In genomic region chr1:171558407-171558806, GRCm38 (mm10) we compare ENCODE assay signal across 34 mouse cellular contexts. TPM values are rescaled to one million over a fixed set of nuclear protein-coding genes. Genes with fewer than 3 reads are reported as not detected.
"Had no signal": no experiment of that assay in that cellular context is flagged by ENCODE, and none has a peak within 500 bp of the region (broad histone marks: within the 10 kb centered on the region; RNA-seq: fewer than 3 reads in every experiment).

No protein-coding gene starts in this region.

- H3K4me2 ChIP-seq: heart, embryonic 12.5 days; hindbrain, embryonic 12.5 days; hindbrain, embryonic 14.5 days; intestine, embryonic 15.5 days; kidney, embryonic 15.5 days; limb, embryonic 12.5 days; liver, embryonic 11.5 days; liver, embryonic 13.5 days had no signal

- H3K27ac ChIP-seq: heart, adult 2 months; hindbrain, embryonic 10.5 days; hindbrain, embryonic 12.5 days; hindbrain, embryonic 14.5 days; intestine, embryonic 15.5 days; kidney, embryonic 15.5 days; kidney, postnatal 0 days; left cerebral cortex, adult 2 months; limb, embryonic 10.5 days; limb, embryonic 12.5 days; liver, embryonic 13.5 days had no signal

- ATAC-seq: hindbrain, embryonic 16.5 days; inflammation-experienced regulatory T-cells, adult 6 months; intestine, embryonic 15.5 days had no signal

- DNase-seq: gastrocnemius, postnatal 25 days; heart, postnatal 10 days; heart, postnatal 4 days; kidney, adult 11 months; kidney, adult 9 months; kidney, postnatal 14 days; kidney, postnatal 36 days; liver, embryonic 13.5 days had no signal

- H3K36me3 ChIP-seq: heart, embryonic 12.5 days; hindbrain, embryonic 10.5 days; hindbrain, embryonic 12.5 days; intestine, embryonic 15.5 days; kidney, embryonic 15.5 days; limb, embryonic 10.5 days; limb, embryonic 12.5 days; liver, embryonic 13.5 days had no signal

- H3K4me3 ChIP-seq: heart, adult 2 months; heart, embryonic 12.5 days; hindbrain, embryonic 10.5 days; hindbrain, embryonic 12.5 days; intestine, embryonic 15.5 days; kidney, embryonic 15.5 days; left cerebral cortex, adult 2 months; limb, embryonic 10.5 days; limb, embryonic 12.5 days; liver, embryonic 13.5 days had no signal

- H3K9me3 ChIP-seq: heart, embryonic 12.5 days; hindbrain, embryonic 10.5 days; hindbrain, embryonic 12.5 days; intestine, embryonic 15.5 days; kidney, embryonic 15.5 days; limb, embryonic 10.5 days; limb, embryonic 12.5 days; liver, embryonic 13.5 days had no signal

- H3K4me1 ChIP-seq: intestine, embryonic 15.5 days; limb, embryonic 12.5 days had no signal

- H3K27me3 ChIP-seq: heart, embryonic 12.5 days; hindbrain, embryonic 12.5 days; intestine, embryonic 15.5 days; kidney, embryonic 15.5 days; limb, embryonic 12.5 days; liver, embryonic 13.5 days had no signal

- H3K9ac ChIP-seq: heart, embryonic 12.5 days; hindbrain, embryonic 12.5 days; hindbrain, embryonic 14.5 days; intestine, embryonic 15.5 days; kidney, embryonic 15.5 days; limb, embryonic 12.5 days; liver, embryonic 13.5 days had no signal

RNA-seq across cellular contexts. Expression of gene Cd244a, which starts 0.6 kb away (rescaled TPM):
- total RNA-seq: gastrocnemius, postnatal 25 days; layer of hippocampus, adult 18-20 months; layer of hippocampus, postnatal 10 days; layer of hippocampus, postnatal 25 days; left cerebral cortex, adult 2 months; left cerebral cortex, postnatal 14 days; left cerebral cortex, postnatal 36 days had no signal
- polyA plus RNA-seq: heart, embryonic 12.5 days; heart, embryonic 14.5 days; hindbrain, embryonic 10.5 days; hindbrain, embryonic 14.5 days; hindbrain, embryonic 16.5 days; limb, embryonic 10.5 days had no signal

RNA-seq across cellular contexts. Expression of gene Itln1, which starts 23.3 kb away (rescaled TPM):
- total RNA-seq: gastrocnemius, adult 18-20 months; gastrocnemius, adult 8-10 months; gastrocnemius, postnatal 25 days; gastrocnemius, postnatal 4 days; granulocyte monocyte progenitor cell, adult 5-6 weeks; heart, adult 2 months; heart, postnatal 10 days; heart, postnatal 25 days; heart, postnatal 4 days; layer of hippocampus, adult 18-20 months; layer of hippocampus, postnatal 10 days; layer of hippocampus, postnatal 25 days; left cerebral cortex, adult 2 months; left cerebral cortex, postnatal 14 days; left cerebral cortex, postnatal 36 days had no signal
- polyA plus RNA-seq: heart, embryonic 12.5 days; heart, embryonic 14.5 days; hindbrain, embryonic 10.5 days; hindbrain, embryonic 12.5 days; hindbrain, embryonic 14.5 days; hindbrain, embryonic 16.5 days; inflammation-experienced regulatory T-cells, adult 6 months; intestine, embryonic 15.5 days; kidney, adult 2 months; kidney, embryonic 15.5 days; kidney, postnatal 0 days; limb, embryonic 10.5 days; limb, embryonic 12.5 days; liver, embryonic 11.5 days; liver, embryonic 13.5 days had no signal

RNA-seq across cellular contexts. Expression of gene Ly9, which starts 48.8 kb away (rescaled TPM):
- total RNA-seq: left cerebral cortex, adult 2 months; left cerebral cortex, postnatal 14 days; left cerebral cortex, postnatal 36 days had no signal
- polyA plus RNA-seq: heart, embryonic 14.5 days; hindbrain, embryonic 12.5 days; hindbrain, embryonic 14.5 days; limb, embryonic 10.5 days had no signal
